Mouse (Mus musculus): Measurements from ENCODE around the gene Agbl1. TPM values are rescaled to one million over a fixed set of nuclear protein-coding genes. Genes with fewer than 3 reads are reported as not detected.

The Agbl1 gene
- total RNA-seq, 2 experiments from 2014 or later = 0.26 to 0.66 TPM

GRCm38 (mm10) chr7:77132615-77133420 is 903.1 kb downstream of the Agbl1 start:
- intact Hi-C loops (cut with DNase I) = no loop called here
- DNase-seq (ENCODE audit: extremely low spot score in 1 of 2, low spot score in 2 of 2) = peak; percentile 51 to 77

GRCm38 (mm10) chr7:77134860-77135259 is 905.2 kb downstream of the Agbl1 start:
- no peak for DNase-seq (ENCODE audit: extremely low spot score in 1 of 2, low spot score in 2 of 2)
- intact Hi-C loops (cut with DNase I) = no loop called here

GRCm38 (mm10) chr7:77138707-77139106 is 909.0 kb downstream of the Agbl1 start:
- intact Hi-C loops (cut with DNase I) = no loop called here

DNA sequence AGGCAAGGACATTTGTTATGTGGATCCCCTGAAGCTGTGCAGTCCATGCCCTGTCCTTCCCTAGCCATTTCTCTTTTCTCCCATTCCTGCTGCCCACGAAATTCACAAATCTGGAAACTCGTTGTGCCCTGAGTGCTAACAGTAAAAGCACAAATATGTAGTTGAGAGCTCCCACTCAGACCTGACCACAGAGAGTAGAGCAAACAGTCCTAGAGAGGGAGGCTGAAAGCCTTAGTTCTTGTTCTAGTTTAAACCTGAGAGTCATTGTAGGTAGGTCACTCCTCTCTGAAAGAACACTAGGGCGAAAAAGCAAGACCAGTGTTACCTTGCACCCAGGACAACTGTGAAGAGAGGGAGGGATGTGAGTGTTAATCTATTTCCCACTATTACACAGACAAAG is 917.8 kb downstream of the Agbl1 start:
- no peak for DNase-seq (ENCODE audit: extremely low spot score in 1 of 2, low spot score in 2 of 2)
- intact Hi-C loops (cut with DNase I) = no loop called here

More at GRCm38 (mm10) chr7:77138707-77139106, 909.0 kb downstream of the Agbl1 start:
- no peak for DNase-seq (ENCODE audit: extremely low spot score in 1 of 2, low spot score in 2 of 2)

DNA sequence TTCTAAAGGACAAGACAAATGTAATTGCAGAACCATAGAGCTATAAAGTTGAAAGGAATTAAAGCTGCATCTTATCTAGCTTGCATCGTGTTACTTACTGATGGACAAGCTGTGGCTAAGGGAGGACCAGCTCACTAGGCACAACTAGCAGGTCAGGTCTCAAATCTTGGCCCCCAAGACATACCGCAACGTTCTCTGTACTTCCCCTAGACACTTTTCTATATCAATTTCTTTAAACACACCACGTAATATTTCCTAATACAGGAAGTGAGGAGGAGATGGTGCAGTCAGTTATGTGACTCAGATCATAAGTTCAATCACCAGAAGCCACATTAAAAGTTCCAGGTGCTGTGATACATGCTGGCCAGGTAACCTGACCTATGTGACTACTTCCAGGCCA is 919.1 kb downstream of the Agbl1 start:
- intact Hi-C loops (cut with DNase I) = no loop called here
- no peak for DNase-seq (ENCODE audit: extremely low spot score in 1 of 2, low spot score in 2 of 2)

GRCm38 (mm10) chr7:77149846-77150245 is 920.2 kb downstream of the Agbl1 start:
- no peak for DNase-seq (ENCODE audit: extremely low spot score in 1 of 2, low spot score in 2 of 2)
- intact Hi-C loops (cut with DNase I) = no loop called here

GRCm38 (mm10) chr7:77152393-77152792 is 922.7 kb downstream of the Agbl1 start:
- no peak for DNase-seq (ENCODE audit: extremely low spot score in 1 of 2, low spot score in 2 of 2)
- intact Hi-C loops (cut with DNase I) = no loop called here

DNA sequence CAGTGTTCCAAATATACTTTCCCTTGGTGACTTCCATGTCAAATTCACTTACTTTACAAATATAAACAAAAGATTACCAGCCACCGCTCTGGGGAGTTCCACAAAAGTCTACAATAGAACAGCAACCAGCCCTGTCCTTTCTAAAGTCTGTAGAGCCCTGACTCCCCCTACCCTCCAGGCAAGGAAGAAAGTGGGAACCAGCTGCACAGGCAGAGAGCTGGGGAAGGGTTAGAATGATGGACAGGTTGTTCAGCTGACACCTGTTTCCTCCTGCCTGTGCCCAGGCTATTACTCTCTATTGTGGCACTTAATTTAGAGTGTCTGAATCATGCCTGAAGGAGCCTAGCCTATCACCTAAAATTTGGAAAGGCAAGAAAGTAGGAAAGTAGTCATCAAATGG is 923.2 kb downstream of the Agbl1 start:
- intact Hi-C loops (cut with DNase I) = no loop called here

DNA sequence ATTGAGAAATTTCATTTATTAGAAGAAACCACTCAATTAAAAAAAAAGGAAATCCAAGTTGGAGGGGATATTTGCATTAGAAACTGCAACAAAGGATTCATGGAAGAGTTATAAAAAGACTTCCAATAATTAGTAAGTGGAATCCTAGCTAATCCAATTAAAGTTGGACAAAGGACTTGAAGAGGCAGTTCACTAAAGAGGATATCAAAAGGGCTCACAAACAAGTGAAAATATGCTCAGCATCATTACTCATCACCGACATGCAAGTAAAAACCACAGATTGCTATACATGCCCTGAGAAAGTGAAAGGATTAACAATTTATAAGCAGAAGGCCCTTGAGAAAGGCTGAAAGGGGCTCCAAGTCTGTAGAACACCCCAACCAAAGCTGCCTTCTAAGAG is 935.2 kb downstream of the Agbl1 start:
- intact Hi-C loops (cut with DNase I) = no loop called here
- no peak for DNase-seq (ENCODE audit: extremely low spot score in 1 of 2, low spot score in 2 of 2)

More for the DNA sequence above, 923.2 kb downstream of the Agbl1 start:
- no peak for DNase-seq (ENCODE audit: extremely low spot score in 1 of 2, low spot score in 2 of 2)

All from left cerebral cortex, postnatal 10 days (tissue).